Mouse (Mus musculus) thymus, adult 2 months (tissue): ENCODE results near the gene Aqp3.

ENCODE experiments used
- CTCF ChIP-seq: fragments of 200-500 bp; IDR thresholded peaks from 2 replicates; pipeline ENCODE4 v1.5.1; 2012; ENCODE audit warnings: mild to moderate bottlenecking, control low read depth, low read length, moderate library complexity, borderline replicate concordance; ENCODE audit not compliant: control insufficient read depth, poor library complexity, insufficient read depth; ENCODE audit errors: extremely low read depth
- POLR2A ChIP-seq: fragments of 200-500 bp; IDR thresholded peaks from 2 replicates; pipeline ENCODE4 v1.6.1; 2012; ENCODE audit warnings: mild to moderate bottlenecking, low read length, control low read depth, moderate library complexity; ENCODE audit not compliant: control insufficient read depth, poor library complexity, insufficient read depth; ENCODE audit errors: extremely low read depth

DNA sequence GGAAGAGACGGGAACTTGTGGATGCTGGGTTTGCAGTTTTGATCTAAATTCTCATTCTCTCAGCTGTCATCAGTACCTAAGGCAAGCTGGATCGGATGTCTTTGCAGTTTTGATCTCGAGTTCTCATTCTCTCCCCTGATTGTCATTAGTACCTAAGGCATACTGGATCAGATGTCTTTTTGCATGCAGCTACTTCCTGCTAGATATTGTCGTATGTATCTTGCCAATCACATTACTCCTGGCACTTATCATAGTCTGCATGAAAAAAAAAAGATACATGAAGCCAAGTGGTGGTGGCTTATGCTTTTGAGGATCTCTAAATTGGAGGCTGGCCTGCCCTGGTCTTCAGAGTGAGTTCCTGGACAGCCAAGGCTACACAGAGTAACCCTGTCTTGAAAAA lies 13.2 kb downstream of the Aqp3 start:
- TF ChIP-seq CTCF (no peak), POLR2A (no peak)
